Mouse (Mus musculus) heart, adult 18-20 months (tissue): ENCODE data around the gene H2-Eb1. TPM values are rescaled to one million over a fixed set of nuclear protein-coding genes. Genes with fewer than 3 reads are reported as not detected.
"Not testable (repeated sequence)": the region's sequence is repeated elsewhere in the genome, so short reads cannot be mapped to it uniquely, and the experiment has no call there.

ENCODE experiments used
- DNase-seq, 2 experiments: peaks; one replicate each; pipeline ENCODE4 v3.0.0; 2021 to 2022; ENCODE audit warnings: mixed read lengths in 1 of 2
- total RNA-seq, 2 experiments: library from RNA; stranded (reverse); gene quantifications; 2 replicates each; pipeline ENCODE4 v1.2.3; 2021

Gene H2-Eb1
- total RNA-seq, 2 experiments from 2014 or later = 54.9 to 60.2 TPM

- no peak for DNase-seq
These were observed 17.5 kb upstream of the H2-Eb1 start for GRCm38 (mm10) chr17:34288131-34288530.

- DNase-seq = peak; percentile 83 to 89
These were observed 14.1 kb upstream of the H2-Eb1 start for GRCm38 (mm10) chr17:34291609-34292008.

- no peak for DNase-seq
These were observed 13.1 kb upstream of the H2-Eb1 start for GRCm38 (mm10) chr17:34292570-34292969.

- DNase-seq = peak in 1 of 2 experiments; percentile 29
These were observed 12.1 kb upstream of the H2-Eb1 start for GRCm38 (mm10) chr17:34293533-34293932.

- DNase-seq = no peak
These were observed 11.4 kb upstream of the H2-Eb1 start for GRCm38 (mm10) chr17:34294249-34294648.

- DNase-seq = no peak
These were observed 10.4 kb upstream of the H2-Eb1 start for GRCm38 (mm10) chr17:34295307-34295706.

GRCm38 (mm10) chr17:34295891-34296794 lies 9.5 kb upstream of the H2-Eb1 start:
- DNase-seq = peak; percentile 78 to 82

- DNase-seq = peak in 1 of 2 experiments; percentile 19
These were observed 6.3 kb upstream of the H2-Eb1 start for GRCm38 (mm10) chr17:34299356-34299755.

GRCm38 (mm10) chr17:34300071-34300470 lies 5.6 kb upstream of the H2-Eb1 start:
- no peak for DNase-seq

GRCm38 (mm10) chr17:34300691-34301566 lies 4.7 kb upstream of the H2-Eb1 start:
- peak in 1 of 2 experiments; percentile 43 for DNase-seq

- no peak for DNase-seq
These were observed 3.9 kb upstream of the H2-Eb1 start for GRCm38 (mm10) chr17:34301670-34302190.

- no peak for DNase-seq
These were observed 1.9 kb upstream of the H2-Eb1 start for GRCm38 (mm10) chr17:34303789-34304188.

- peak; percentile 86 to 89 for DNase-seq
These were observed 916 bp upstream of the H2-Eb1 start for GRCm38 (mm10) chr17:34304751-34305150.

GRCm38 (mm10) chr17:34306407-34306806 lies 740 bp downstream of the H2-Eb1 start:
- DNase-seq = no peak

GRCm38 (mm10) chr17:34307216-34307615 lies 1.5 kb downstream of the H2-Eb1 start:
- DNase-seq = no peak

GRCm38 (mm10) chr17:34308161-34308560 lies 2.5 kb downstream of the H2-Eb1 start:
- DNase-seq = no peak

GRCm38 (mm10) chr17:34309225-34309624 lies 3.6 kb downstream of the H2-Eb1 start:
- DNase-seq = peak in 1 of 2 experiments; percentile 29

- peak; percentile 75 to 82 for DNase-seq
These were observed 4.2 kb downstream of the H2-Eb1 start for GRCm38 (mm10) chr17:34309683-34310385.

GRCm38 (mm10) chr17:34310526-34310925 lies 4.9 kb downstream of the H2-Eb1 start:
- not testable (repeated sequence) for DNase-seq

- DNase-seq = no peak
These were observed 6.5 kb downstream of the H2-Eb1 start for GRCm38 (mm10) chr17:34312185-34312584.

- peak; percentile 69 to 87 for DNase-seq
These were observed 7.7 kb downstream of the H2-Eb1 start for GRCm38 (mm10) chr17:34313393-34313792.

- no peak for DNase-seq
These were observed 8.6 kb downstream of the H2-Eb1 start for GRCm38 (mm10) chr17:34314286-34314685.
